Mouse (Mus musculus) gastrocnemius, adult 18-20 months (tissue): ENCODE data around the gene Tpr. TPM values are rescaled to one million over a fixed set of nuclear protein-coding genes. Genes with fewer than 3 reads are reported as not detected.

ENCODE experiments used
- DNase-seq: peaks from one replicate; pipeline ENCODE4 v3.0.0; 2021; ENCODE audit warnings: low spot score
- long read RNA-seq, 2 experiments: library from polyadenylated mRNA; stranded (forward); transcript quantifications; one replicate each; pipeline ENCODE4 v2.0.0; 2021
- total RNA-seq, 2 experiments: library from RNA; stranded (reverse); gene quantifications; 2 replicates each; pipeline ENCODE4 v1.2.3; 2021

The Tpr gene
- total RNA-seq: 100 to 1,000 TPM; 102 to 105 TPM
- long read RNA-seq, experiment 1, full-length matches to known transcripts: 24 of 48 reads
- long read RNA-seq, experiment 1, partial matches to known transcripts: 17 of 48 reads
- long read RNA-seq, experiment 1, other reads (novel, unspliced or antisense): 7 of 48 reads
- long read RNA-seq, experiment 2, full-length matches to known transcripts: 18 of 40 reads
- long read RNA-seq, experiment 2, partial matches to known transcripts: 18 of 40 reads
- long read RNA-seq, experiment 2, other reads (novel, unspliced or antisense): 4 of 40 reads

DNA sequence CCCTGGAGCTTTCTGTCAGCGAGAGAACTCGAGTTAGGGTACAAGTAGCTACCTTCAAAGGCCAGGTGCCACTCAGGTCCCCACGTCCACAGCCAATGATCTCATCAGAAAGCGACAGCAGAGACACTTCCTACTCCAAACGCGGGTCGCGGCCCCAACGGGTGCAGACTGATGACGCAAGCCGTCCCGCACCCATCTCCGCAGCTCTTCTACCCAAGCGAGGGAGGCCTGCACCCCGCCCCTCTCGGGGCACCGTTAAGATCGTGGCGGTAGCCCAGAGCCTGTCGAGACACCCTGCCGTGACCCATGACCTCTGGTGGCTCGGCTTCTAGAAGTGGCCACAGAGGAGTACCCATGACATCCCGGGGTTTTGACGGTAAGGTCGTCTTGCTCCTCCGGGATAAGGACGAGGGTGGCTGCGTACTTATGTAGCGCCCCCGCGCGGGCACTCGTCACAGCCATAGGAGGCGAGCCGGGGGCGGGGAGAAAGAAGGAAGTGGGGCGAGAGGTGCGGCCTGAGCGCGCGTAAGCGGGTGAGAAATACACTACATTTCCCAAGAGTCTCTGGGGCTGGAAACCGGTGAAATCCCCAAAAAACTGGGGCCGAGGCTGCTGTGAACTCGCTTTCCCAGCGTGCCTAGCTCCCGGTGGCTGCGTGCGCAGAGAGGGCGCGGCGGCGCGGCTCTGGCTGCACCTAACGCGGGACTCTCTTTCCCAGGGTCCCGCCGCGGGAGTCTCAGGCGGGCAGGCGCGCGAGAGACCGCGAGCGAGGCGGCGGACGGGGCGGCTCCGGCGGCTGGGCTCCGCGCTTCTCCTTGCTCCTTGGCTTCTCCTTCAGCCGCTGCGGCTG, at the start of gene Tpr, which contains the start of gene Odr4:
TSS of gene Tpr (plus strand) at position 201 of the 850 bp plus-strand sequence.
TSS of gene Odr4 (minus strand) at position 443 of the 850 bp plus-strand sequence.
- DNase-seq: peak; percentile 97

DNA sequence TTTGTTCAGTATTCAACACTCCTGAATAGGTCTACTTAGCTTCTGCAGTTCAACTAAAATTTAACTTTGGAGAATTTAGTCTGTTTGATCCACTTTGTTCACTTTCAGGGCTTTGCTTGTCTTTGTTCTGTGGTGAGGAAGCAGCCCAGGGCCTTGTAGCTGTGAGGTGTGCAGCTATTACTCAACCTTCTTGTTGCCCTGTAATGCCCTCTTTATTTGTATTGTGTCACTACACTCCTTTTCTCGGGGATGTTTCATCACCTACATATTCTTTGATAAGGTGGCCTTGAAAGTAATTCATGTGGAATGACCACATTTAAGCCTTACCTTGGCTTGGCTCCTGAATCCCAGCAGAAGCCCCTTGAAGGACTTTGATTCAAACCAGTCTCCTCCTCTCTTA, 31.8 kb upstream of the Tpr start:
- no peak for DNase-seq

DNA sequence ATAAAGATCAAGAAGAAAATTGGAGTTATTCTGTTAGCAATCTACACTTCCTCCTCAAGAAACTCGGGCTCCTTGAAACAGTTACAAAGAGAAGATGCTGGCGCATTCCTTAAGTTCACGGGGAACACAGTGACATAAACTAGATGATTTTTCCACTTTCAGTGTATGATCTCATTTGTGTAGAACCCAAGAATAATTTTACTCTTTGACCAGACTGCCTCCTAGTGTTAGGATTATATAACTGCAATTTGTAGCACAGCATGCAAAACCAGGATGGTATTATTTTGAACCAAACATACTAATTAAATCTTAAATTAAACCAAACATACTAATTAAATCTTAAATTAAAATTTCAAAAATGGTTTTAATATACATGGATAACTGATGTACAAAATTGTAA, 19.7 kb upstream of the Tpr start:
- no peak for DNase-seq

DNA sequence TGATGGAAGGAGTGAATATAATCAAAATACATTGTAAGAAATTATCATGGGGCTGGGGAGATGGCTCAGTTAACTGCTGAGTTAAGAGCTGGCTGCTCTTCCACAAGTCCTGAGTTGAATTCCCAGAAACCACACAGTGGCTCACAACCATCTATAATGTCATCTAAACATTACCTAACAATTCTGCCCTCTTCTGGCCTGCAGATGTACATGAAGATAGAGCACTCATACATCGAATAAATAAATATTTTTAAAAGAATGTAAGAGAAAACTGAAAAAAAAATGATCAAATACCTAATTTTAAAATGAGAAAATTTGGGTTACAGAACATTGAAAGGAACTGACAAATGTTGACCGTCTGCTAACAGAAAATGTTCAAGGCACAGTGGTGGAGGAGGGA, 18.4 kb upstream of the Tpr start:
- no peak for DNase-seq

DNA sequence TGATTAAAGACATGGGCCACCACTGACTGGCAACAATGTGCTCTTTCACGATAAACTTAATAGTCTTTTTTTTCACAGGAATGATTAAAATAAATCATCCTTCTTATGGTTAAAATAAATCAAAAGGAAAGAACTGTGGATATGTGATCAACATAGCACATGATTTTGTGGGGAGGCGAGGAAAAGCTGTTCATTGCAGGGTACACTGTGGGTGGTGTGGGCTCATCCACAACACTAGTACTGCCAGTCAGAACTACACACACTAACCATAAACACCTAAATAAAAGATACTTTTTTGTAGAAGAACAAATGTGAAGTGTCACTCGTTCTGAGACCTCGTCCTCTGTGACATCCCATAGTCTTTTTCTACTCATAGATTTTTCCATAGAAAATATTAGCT, 8.5 kb upstream of the Tpr start:
- DNase-seq: no peak

DNA sequence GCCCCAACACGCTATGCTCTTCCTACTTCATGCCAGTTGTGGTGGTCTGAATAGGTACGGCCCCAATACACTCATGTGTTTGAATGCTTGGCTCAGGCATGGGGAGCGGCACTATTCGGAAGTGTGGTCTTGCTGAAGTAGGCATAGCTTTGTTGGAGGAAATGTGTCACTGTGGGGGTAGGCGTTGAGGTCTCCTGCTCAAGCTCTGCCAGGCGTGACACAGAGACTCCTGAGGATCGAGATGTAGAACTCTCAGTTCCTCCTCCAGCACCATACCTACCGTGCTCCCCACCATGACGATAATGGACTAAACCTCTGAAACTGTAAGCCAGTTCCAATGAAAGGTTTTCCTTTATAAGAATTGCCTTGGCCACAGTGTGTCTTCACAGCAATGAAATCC, 5.1 kb upstream of the Tpr start:
- no peak for DNase-seq

DNA sequence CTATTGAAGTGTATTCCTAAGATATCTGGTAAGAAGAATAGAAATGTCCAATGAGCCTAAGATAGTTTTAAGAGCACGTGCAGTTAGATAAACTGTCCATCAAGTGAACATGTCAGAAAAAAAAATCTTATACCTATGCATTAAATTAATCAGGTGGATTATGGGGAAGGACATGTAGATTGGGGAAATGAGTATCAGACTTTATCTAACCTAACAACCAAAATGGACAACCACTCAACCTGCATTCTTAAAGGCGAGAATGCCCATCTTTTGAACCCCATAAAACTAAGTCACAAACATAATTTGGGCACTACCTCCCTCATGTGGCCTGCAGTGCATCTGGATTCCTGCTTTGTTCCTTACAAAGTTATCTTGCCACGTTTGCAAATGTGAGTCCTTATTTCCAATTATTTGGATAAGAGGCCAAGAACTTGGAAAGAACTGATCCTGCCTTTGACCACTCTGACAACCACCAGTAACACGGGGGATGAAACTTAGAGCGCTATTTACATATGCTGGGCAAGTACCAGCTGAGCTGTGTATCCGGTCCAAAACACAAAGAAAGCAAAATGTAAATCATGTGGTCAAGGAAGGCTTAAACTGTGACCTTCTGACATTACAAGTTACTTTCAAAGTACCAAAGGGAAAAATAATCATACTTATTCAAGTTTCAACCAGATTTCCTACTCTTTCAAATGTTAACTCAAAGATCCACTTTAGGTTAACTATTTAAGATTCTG, 3.1 kb upstream of the Tpr start:
- no peak for DNase-seq

DNA sequence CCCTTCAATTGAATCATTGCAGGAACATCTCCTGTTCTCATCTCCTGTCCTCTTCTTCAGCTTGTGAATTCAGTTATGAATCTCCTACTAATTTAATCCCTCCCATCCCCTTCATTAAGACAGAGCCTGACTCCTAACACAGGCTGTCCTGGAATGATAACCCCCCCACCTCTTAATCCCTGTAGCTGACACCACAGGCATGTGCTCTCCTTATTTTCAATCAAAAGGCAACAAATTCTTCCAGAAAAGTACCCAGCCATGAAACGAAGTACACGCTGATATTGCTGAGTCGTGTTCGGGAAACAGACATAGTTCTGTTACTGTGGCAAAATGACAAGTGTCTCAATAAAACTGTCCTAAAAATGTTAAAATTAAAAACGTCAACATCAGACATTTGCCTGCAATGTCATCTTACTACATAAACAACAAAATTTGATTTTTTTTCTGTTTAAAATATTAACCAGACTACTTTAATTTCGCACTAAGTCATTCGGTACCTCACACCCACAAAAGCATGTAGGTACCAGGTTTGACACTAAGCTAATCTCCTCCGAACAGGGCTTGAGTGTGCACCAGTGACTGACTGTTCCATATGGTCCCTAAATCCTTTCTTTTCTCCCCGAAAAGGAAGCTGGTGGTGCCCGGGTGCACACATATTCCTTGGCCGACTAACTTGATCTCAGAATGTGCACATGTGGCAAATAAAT, 554 bp upstream of the Tpr start:
- DNase-seq: no peak

DNA sequence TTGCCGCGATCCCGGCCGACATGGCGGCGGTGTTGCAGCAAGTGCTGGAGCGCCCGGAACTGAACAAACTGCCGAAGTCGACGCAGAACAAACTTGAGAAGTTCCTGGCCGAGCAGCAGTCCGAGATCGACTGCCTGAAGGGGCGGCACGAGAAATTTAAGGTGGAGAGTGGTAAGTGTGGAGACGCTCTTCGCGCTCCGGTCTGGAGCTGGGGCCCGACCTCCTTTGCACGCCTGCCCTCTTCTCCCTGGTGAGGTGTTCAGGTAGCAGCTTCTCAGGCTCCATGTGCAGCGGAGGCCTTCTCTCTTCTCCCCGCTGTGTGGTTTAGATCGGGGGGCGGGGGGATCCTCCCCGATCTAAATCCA, 832 bp downstream of the Tpr start:
- no peak for DNase-seq

DNA sequence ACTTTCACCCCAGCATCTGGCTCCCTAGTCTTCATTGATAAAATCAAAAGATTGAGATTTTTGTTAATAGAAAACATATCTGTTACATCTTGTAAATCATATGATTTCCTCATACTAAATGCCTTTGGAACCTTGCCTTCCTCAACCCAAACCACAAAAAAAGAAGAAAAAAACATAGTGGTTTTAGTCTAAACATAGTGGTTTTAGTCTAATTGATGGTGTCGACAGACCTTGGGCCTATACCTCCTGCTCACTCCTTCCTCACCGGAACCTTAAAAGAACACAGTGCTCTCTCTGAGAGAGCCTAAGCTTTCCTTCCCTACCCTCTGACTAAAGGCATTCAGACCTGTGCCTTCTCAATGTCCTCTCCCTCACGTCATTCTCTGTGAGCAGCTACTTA, 3.4 kb downstream of the Tpr start:
- no peak for DNase-seq

DNA sequence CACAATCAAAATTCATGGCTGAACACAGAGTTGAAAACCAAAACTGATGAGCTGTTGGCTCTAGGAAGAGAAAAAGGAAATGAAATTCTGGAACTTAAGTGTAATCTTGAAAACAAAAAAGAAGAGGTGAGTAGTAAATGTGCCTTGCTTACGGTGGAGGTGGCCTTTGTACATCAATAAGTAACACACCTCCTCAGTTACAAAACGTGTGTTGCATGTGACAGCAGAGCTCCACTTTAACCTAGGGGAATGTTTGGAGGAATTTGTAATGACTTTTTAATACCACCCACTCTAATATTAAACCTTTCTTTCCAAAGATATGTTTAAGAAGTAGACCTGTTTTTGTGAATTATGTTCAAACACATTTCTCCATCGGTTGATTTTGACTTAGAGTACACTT, 11.3 kb downstream of the Tpr start:
- DNase-seq: no peak

DNA sequence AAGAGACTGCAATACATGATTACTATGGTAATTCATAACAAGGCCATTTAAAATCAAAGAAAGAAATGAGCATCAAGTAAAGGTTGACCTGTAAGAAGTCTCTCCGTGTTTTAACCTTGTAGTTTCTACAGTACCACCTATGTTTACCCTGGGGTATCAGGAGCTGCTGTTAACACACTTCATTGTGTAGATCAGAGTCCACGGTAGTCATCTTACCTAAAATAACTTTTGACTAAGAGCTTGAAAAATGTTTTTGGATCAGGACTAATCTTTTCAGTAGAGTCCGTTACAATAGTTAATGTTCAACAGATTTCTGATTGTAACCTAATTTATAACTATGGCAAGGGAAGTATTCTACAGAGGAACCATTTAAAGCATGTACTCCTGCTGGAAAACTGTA, 11.9 kb downstream of the Tpr start:
- DNase-seq: no peak

DNA sequence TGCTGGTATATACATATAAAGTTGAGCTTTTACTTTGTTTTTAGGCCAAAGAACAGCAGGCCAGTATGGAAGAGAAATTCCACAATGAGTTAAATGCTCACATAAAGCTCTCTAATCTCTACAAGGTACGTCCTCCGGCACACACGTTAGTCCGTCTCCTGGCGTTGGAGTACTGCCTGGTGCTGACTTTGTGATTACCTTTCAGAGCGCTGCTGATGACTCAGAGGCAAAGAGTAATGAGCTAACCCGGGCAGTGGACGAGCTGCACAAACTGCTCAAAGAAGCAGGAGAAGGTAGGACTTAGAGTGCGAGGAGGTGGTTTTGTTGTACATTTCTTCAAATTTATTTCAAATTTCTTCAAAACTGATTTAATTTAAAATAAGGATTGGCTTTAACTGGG, 14.6 kb downstream of the Tpr start:
- no peak for DNase-seq

DNA sequence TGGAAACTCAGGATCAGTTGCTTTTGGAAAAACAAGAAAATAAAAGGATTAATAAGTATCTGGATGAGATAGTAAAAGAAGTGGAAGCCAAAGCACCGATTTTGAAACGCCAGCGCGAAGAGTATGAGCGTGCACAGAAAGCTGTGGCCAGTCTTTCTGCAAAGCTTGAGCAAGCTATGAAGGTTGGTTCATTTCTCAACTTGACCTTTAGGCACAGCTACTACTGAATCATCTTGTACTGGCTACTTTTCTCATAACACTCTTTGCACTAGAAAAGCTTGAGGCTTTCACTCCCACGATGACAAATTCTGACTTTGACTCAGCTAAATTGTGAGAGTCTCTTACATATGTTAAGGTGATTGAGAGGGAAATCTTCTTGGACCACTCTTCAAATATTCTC, 17.4 kb downstream of the Tpr start:
- no peak for DNase-seq

DNA sequence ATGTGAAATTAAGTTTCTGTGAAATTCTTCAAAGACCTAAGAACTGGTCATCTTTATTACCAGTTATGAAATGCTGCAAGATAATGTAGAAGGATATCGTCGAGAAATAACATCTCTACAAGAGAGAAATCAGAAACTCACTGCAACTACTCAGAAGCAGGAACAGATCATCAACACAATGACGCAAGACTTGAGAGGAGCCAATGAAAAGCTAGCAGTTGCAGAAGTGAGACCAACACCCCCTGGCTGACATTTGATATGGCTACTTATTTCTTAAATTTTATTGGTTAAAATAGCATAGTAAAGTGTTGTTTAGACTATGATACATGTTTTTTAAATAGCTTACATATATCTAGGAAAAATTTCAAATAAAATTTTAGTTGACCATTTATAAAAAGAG, 23.4 kb downstream of the Tpr start:
- no peak for DNase-seq

DNA sequence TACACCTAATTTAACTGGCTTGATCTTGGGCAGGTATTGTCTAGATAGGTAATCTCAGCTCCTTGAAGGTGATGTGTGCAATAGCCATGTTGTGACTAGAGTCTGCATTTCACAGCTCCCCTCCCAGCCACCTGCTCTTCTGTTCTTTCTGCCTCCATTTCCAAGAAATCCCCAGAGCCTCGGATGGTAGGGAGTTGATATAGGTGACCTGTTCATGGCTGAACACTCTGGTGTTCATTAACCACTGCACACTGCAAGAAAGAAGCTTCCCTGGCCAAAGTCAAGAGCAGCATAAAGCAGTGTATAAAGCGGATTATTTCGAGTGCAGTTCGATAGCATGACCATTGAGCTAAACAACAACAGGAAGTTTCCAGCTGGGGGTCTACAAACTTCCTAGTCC, 25.8 kb downstream of the Tpr start:
- DNase-seq: no peak

DNA sequence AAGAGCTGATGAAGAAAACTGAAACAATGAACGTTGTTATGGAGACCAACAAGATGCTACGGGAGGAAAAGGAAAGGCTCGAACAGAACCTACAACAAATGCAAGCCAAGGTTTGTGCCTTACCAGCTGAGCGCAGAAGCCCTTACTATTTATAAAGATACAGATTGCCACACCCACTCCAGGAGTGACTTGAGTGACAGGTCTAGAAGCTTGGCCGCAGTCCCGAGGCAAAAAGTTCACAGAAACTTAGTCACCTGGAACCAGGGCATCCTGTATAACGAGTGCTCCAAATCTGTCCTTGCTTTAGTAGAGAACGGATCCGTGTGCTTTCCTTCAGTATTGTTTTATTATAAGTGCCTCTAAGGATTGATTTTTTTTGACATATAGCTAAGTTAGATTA, 33.0 kb downstream of the Tpr start:
- no peak for DNase-seq

DNA sequence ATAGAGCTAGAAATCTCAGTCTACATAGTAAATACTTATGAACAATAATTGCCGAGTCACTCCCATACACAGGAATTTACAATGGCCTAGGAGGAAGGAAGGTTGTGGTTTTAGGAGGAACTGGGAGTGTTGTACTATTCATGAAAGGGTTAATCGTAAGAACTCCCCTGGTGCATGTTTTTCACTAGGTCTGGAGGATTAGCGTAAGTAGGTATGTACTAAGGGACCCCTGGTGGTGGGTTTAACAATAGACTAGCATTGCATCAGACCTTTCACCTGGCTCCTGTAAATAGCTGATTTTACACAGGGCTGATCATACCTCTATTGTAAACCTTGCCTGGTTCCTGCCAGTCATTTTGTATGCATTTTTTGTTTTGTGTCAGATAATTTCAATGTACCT, 33.6 kb downstream of the Tpr start:
- DNase-seq: no peak

DNA sequence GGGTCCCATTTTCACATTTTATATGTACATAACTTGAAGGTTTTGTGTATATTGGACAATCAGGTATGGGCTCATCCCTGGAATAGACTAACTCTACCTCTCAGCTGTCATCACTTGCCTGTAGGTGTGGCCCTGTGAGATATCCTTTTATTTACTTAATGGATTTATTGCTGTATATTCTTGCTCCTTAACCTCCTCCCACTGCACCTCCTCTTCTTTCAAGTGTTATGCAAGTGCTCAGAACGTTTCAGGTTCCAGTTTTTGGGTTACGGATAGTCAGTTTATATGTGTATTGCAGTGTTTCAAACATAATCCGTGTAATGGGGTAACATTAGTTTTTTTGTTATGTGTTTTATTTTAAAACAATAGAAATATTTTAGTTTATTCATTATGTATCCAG, 46.0 kb downstream of the Tpr start:
- DNase-seq: no peak

DNA sequence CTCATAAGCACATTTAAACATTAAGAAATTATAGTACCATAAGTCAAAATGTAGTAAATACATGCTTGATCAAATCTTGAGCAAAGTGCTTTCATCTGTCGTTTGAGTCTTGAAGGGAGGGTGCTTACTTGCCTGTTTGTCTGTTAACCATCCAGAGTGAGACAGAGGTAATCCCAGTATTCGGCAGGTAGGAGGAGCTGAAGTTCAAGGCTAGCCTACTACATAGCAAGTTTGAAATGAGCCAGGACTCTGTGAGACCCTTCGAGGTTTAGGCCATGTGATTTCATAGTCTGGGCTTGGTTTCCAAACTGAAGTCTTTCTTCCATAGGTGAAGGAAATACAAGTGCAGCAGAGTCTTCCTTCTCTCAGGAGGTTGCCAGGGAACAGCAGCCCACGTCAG, 49.1 kb downstream of the Tpr start:
- no peak for DNase-seq

DNA sequence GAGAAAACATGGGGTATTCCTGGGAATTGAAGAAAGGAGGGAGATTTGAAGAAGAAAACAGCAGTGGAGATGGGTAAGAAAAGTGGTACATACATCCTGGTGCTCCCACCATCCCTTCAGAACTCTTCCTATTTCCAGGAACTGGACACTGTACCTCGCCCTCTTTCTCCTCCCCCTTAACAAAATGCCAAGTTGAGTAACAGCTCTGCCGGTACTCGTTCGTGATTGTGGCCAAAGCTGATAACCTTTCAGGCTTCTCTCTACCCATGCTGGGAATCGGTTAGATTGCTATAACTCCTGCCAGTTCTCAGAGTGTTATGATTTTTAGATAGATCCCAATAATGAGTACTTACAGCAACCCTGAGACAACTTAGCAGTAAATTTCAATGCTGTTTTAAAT, 66.3 kb downstream of the Tpr start:
- DNase-seq: no peak

DNA sequence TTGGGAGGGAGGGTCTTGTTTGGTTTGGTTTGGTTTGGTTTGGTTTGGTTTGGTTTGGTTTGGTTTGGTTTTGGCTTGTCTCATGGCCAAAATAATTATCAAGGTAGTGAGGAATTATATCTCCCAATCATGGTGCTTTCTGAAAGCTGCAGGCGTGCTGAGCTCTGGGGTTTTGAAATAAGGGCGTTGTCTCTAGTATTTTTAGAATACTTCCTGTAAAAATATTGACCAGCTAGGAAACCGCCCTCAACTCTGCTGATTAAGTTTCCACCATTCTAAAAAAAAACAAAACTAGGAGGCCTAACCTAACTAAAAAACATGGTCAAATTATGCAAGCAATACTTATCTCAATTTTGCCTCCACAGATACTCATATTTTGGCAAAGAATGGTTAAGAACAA, 67.0 kb downstream of the Tpr start:
- DNase-seq: no peak
